Mouse (Mus musculus): ENCODE measurements around the gene Drg1. TPM values are rescaled to one million over a fixed set of nuclear protein-coding genes. Genes with fewer than 3 reads are reported as not detected.
"Not testable (repeated sequence)": the region's sequence is repeated elsewhere in the genome, so short reads cannot be mapped to it uniquely, and the experiment has no call there.

Drg1 gene
- polyA plus RNA-seq, 1 experiment from 2014 or later, result 249 TPM

- ATAC-seq (replicated peaks; ENCODE audit: low FRiP score); H3K9me3 ChIP-seq (ENCODE audit: control insufficient read depth, low read length); H3K4me3 ChIP-seq (ENCODE audit: low read depth, low read length); H3K27me3 ChIP-seq (replicated peaks; ENCODE audit: control insufficient read depth, insufficient read depth, low read length); H3K9ac ChIP-seq (ENCODE audit: low read depth, low read length); DNase-seq (ENCODE audit: low spot score); H3K4me1 ChIP-seq (replicated peaks; ENCODE audit: control insufficient read depth, insufficient read depth, low read length); H3K27ac ChIP-seq (ENCODE audit: low read depth, low read length); H3K4me2 ChIP-seq: not testable (repeated sequence)
- 88% methylated on average over 6 of the region's 7 CpGs for WGBS
- peaks cover 11% of the 10 kb centered on the region for H3K36me3 ChIP-seq (ENCODE audit: control insufficient read depth, insufficient read depth, low read length)
Measured at GRCm38 (mm10) chr11:3200636-3201035, 65.6 kb downstream of the Drg1 start.

GRCm38 (mm10) chr11:3193363-3193762, 72.9 kb downstream of the Drg1 start, which contains the start of gene Sfi1:
TSS of gene Sfi1 (minus strand) at chr11:3193463.
- Histone ChIP-seq H3K36me3 (ENCODE audit: control insufficient read depth, insufficient read depth, low read length) (no peaks in the 10 kb centered on the region), H3K4me1 (replicated peaks; ENCODE audit: control insufficient read depth, insufficient read depth, low read length) (no peaks in the 10 kb centered on the region), H3K9ac (ENCODE audit: low read depth, low read length) (no peak within 1 kb of the TSS), H3K4me2 (no peak within 1 kb of the TSS), H3K4me3 (ENCODE audit: low read depth, low read length) (no peak within 1 kb of the TSS), H3K9me3 (ENCODE audit: control insufficient read depth, low read length) (no peaks in the 10 kb centered on the region), H3K27me3 (replicated peaks; ENCODE audit: control insufficient read depth, insufficient read depth, low read length) (no peaks in the 10 kb centered on the region), H3K27ac (ENCODE audit: low read depth, low read length) (no peak within 1 kb of the TSS)
- ATAC-seq (replicated peaks; ENCODE audit: low FRiP score) (no peak), DNase-seq (ENCODE audit: low spot score) (no peak)
- 83% methylated on average over 25 of the region's 25 CpGs for WGBS

GRCm38 (mm10) chr11:3182707-3183106, 83.5 kb downstream of the Drg1 start:
- H3K9ac ChIP-seq (ENCODE audit: low read depth, low read length); H3K27ac ChIP-seq (ENCODE audit: low read depth, low read length); H3K4me1 ChIP-seq (replicated peaks; ENCODE audit: control insufficient read depth, insufficient read depth, low read length); DNase-seq (ENCODE audit: low spot score); H3K36me3 ChIP-seq (ENCODE audit: control insufficient read depth, insufficient read depth, low read length); ATAC-seq (replicated peaks; ENCODE audit: low FRiP score); H3K27me3 ChIP-seq (replicated peaks; ENCODE audit: control insufficient read depth, insufficient read depth, low read length); H3K4me3 ChIP-seq (ENCODE audit: low read depth, low read length); H3K4me2 ChIP-seq; H3K9me3 ChIP-seq (ENCODE audit: control insufficient read depth, low read length): not testable (repeated sequence)
- 70% methylated on average over 1 of the region's 1 CpGs for WGBS

- WGBS, result 55% methylated on average over 1 of the region's 1 CpGs
- not testable (repeated sequence) for H3K9me3 ChIP-seq (ENCODE audit: control insufficient read depth, low read length)
Measured at GRCm38 (mm10) chr11:3181971-3182370, 84.2 kb downstream of the Drg1 start.

GRCm38 (mm10) chr11:3181250-3181649, 85.0 kb downstream of the Drg1 start:
- not testable (repeated sequence) for H3K36me3 ChIP-seq (ENCODE audit: control insufficient read depth, insufficient read depth, low read length); H3K9me3 ChIP-seq (ENCODE audit: control insufficient read depth, low read length); H3K4me3 ChIP-seq (ENCODE audit: low read depth, low read length); H3K27me3 ChIP-seq (replicated peaks; ENCODE audit: control insufficient read depth, insufficient read depth, low read length); H3K4me1 ChIP-seq (replicated peaks; ENCODE audit: control insufficient read depth, insufficient read depth, low read length); H3K4me2 ChIP-seq; H3K9ac ChIP-seq (ENCODE audit: low read depth, low read length); ATAC-seq (replicated peaks; ENCODE audit: low FRiP score); H3K27ac ChIP-seq (ENCODE audit: low read depth, low read length)
- peak; percentile 55 for DNase-seq (ENCODE audit: low spot score)
- WGBS, result 51% methylated on average over 4 of the region's 4 CpGs

More at GRCm38 (mm10) chr11:3181971-3182370, 84.2 kb downstream of the Drg1 start:
- DNase-seq (ENCODE audit: low spot score); H3K36me3 ChIP-seq (ENCODE audit: control insufficient read depth, insufficient read depth, low read length); H3K27me3 ChIP-seq (replicated peaks; ENCODE audit: control insufficient read depth, insufficient read depth, low read length); H3K4me2 ChIP-seq; ATAC-seq (replicated peaks; ENCODE audit: low FRiP score); H3K9ac ChIP-seq (ENCODE audit: low read depth, low read length); H3K4me3 ChIP-seq (ENCODE audit: low read depth, low read length); H3K4me1 ChIP-seq (replicated peaks; ENCODE audit: control insufficient read depth, insufficient read depth, low read length); H3K27ac ChIP-seq (ENCODE audit: low read depth, low read length): not testable (repeated sequence)

GRCm38 (mm10) chr11:3180510-3181160, 85.6 kb downstream of the Drg1 start:
- WGBS, result 77% methylated on average over 6 of the region's 6 CpGs
- not testable (repeated sequence) for DNase-seq (ENCODE audit: low spot score); H3K4me3 ChIP-seq (ENCODE audit: low read depth, low read length); ATAC-seq (replicated peaks; ENCODE audit: low FRiP score); H3K36me3 ChIP-seq (ENCODE audit: control insufficient read depth, insufficient read depth, low read length); H3K4me1 ChIP-seq (replicated peaks; ENCODE audit: control insufficient read depth, insufficient read depth, low read length); H3K9me3 ChIP-seq (ENCODE audit: control insufficient read depth, low read length); H3K4me2 ChIP-seq; H3K27me3 ChIP-seq (replicated peaks; ENCODE audit: control insufficient read depth, insufficient read depth, low read length); H3K27ac ChIP-seq (ENCODE audit: low read depth, low read length); H3K9ac ChIP-seq (ENCODE audit: low read depth, low read length)

GRCm38 (mm10) chr11:3179726-3180092, 86.5 kb downstream of the Drg1 start:
- not testable (repeated sequence) for H3K27ac ChIP-seq (ENCODE audit: low read depth, low read length); H3K36me3 ChIP-seq (ENCODE audit: control insufficient read depth, insufficient read depth, low read length); H3K4me2 ChIP-seq; H3K9ac ChIP-seq (ENCODE audit: low read depth, low read length); H3K4me3 ChIP-seq (ENCODE audit: low read depth, low read length); DNase-seq (ENCODE audit: low spot score); H3K27me3 ChIP-seq (replicated peaks; ENCODE audit: control insufficient read depth, insufficient read depth, low read length); H3K9me3 ChIP-seq (ENCODE audit: control insufficient read depth, low read length); ATAC-seq (replicated peaks; ENCODE audit: low FRiP score); H3K4me1 ChIP-seq (replicated peaks; ENCODE audit: control insufficient read depth, insufficient read depth, low read length)
- 85% methylated on average over 7 of the region's 7 CpGs for WGBS

- not testable (repeated sequence) for H3K9ac ChIP-seq (ENCODE audit: low read depth, low read length); ATAC-seq (replicated peaks; ENCODE audit: low FRiP score); H3K36me3 ChIP-seq (ENCODE audit: control insufficient read depth, insufficient read depth, low read length); H3K4me2 ChIP-seq; H3K4me1 ChIP-seq (replicated peaks; ENCODE audit: control insufficient read depth, insufficient read depth, low read length); H3K4me3 ChIP-seq (ENCODE audit: low read depth, low read length); H3K27me3 ChIP-seq (replicated peaks; ENCODE audit: control insufficient read depth, insufficient read depth, low read length); H3K9me3 ChIP-seq (ENCODE audit: control insufficient read depth, low read length); DNase-seq (ENCODE audit: low spot score); H3K27ac ChIP-seq (ENCODE audit: low read depth, low read length)
- 80% methylated on average over 6 of the region's 6 CpGs for WGBS
Measured at GRCm38 (mm10) chr11:3178968-3179725, 87.1 kb downstream of the Drg1 start.

Measured in liver, embryonic 11.5 days (tissue).